Mouse (Mus musculus) megakaryocyte, embryonic 14.5 days (primary cell): ENCODE measurements around the gene Qrich1.

Experiments used
- FLI1 ChIP-seq: IDR thresholded peaks from 2 replicates; pipeline ENCODE4 v1.6.1; 2012; ENCODE audit warnings: low read length, inconsistent platforms, mixed read lengths
- GATA1 ChIP-seq: IDR thresholded peaks from 3 replicates; pipeline ENCODE4 v1.6.1; 2012; ENCODE audit warnings: mixed read lengths, low read length, inconsistent platforms, borderline replicate concordance

GRCm38 (mm10) chr9:108517931-108518332 lies 1.3 kb downstream of the Qrich1 start:
- TF ChIP-seq FLI1 (no peak), GATA1 (no peak)
